Mouse (Mus musculus): Measurements from ENCODE around the gene Gm11032. TPM values are rescaled to one million over a fixed set of nuclear protein-coding genes. Genes with fewer than 3 reads are reported as not detected.

Gene Gm11032
- total and polyA plus RNA-seq, 3 experiments: not detected

DNA sequence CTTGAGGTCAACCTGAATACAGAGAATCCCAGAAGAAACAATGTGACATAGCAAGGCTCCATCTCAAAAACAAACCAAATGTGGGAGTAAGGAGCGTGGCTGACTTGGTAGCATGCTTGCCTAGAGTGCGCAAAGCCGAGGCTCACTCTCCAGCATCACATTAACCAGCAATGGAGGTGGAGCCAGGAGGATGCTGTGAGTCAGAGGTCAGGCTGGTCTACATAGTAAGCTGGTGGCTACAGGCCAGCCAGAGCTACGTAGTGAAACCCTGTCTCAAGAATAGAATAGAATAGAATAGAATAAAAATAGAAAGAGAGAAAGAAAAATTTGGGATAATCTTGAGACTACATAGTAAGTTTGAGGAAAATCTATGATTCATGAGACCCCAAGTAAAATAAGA lies 2.0 kb downstream of the Gm11032 start:
- ATAC-seq (ENCODE audit: extremely low read depth, insufficient number of reproducible peaks, low FRiP score, poor library complexity, severe bottlenecking) (no peak), DNase-seq (ENCODE audit: low spot score) (no peak)
- no peak overlapping the region for H3K4me3 ChIP-seq (ENCODE audit: low read depth, low read length)
- peaks cover 43% of the 10 kb centered on the region for H3K27me3 ChIP-seq (ENCODE audit: insufficient read depth, low read length)
- no peaks in the 10 kb centered on the region for H3K9me3 ChIP-seq (replicated peaks)
- no peak for TF ChIP-seq TAL1 (conservative IDR thresholded peaks at IDR 0.05; ENCODE audit: low read depth, low read length)
- TF ChIP-seq POLR2AphosphoS5 (IDR thresholded peaks at IDR 0.05; ENCODE audit: insufficient replicate concordance, low read depth, low read length): no peak
- no peak for TF ChIP-seq GATA1 (IDR thresholded peaks at IDR 0.05; ENCODE audit: borderline replicate concordance, low read length)
- no peak for TF ChIP-seq CTCF (IDR thresholded peaks at IDR 0.05; ENCODE audit: low read depth, low read length)
- H3K4me1 ChIP-seq (ENCODE audit: insufficient read depth, low read depth, low read length): peaks cover 2% of the 10 kb centered on the region; the same call in 1 of the 2 replicates
- no peaks in the 10 kb centered on the region for H3K36me3 ChIP-seq (replicated peaks)

DNA sequence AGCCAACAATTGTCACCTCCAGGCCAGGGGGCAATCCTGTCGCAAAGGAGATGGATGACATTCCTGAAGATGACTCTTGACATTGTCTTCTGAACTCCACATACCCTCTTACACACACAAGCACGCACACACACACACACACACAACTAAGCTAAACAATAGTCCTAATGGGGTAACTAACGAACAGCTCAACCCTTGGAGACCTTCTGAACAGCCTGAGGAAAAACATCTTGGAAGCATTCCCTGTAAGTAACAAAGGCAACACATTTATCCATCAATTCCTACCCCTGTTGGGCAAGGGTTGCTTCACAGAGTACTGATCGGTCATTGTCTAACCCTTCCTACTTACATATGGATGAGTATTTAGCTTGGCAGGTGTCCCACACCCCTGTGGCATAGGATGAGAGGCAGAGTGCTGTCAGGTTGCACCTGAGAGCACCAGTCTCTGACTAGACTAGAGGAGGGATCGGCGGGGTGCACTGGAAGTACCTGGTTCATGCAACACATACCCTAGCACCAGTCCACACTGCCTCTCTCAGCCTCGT lies 2.6 kb downstream of the Gm11032 start:
- DNase-seq (ENCODE audit: low spot score) (no peak), ATAC-seq (ENCODE audit: extremely low read depth, insufficient number of reproducible peaks, low FRiP score, poor library complexity, severe bottlenecking) (no peak)
- H3K4me1 ChIP-seq (ENCODE audit: insufficient read depth, low read depth, low read length): peaks cover 5% of the 10 kb centered on the region; the same call in 1 of the 2 replicates
- no peak overlapping the region for H3K4me3 ChIP-seq (ENCODE audit: low read depth, low read length)
- TF ChIP-seq GATA1 (IDR thresholded peaks at IDR 0.05; ENCODE audit: borderline replicate concordance, low read length) (no peak), POLR2AphosphoS5 (IDR thresholded peaks at IDR 0.05; ENCODE audit: insufficient replicate concordance, low read depth, low read length) (no peak), GATA2 (IDR thresholded peaks at IDR 0.05; ENCODE audit: borderline replicate concordance, low read depth, low read length) (no peak), TAL1 (conservative IDR thresholded peaks at IDR 0.05; ENCODE audit: low read depth, low read length) (no peak), CTCF (IDR thresholded peaks at IDR 0.05; ENCODE audit: low read depth, low read length) (no peak)
- no peaks in the 10 kb centered on the region for H3K9me3 ChIP-seq (replicated peaks)
- no peaks in the 10 kb centered on the region for H3K36me3 ChIP-seq (replicated peaks)
- peaks cover 39% of the 10 kb centered on the region for H3K27me3 ChIP-seq (ENCODE audit: insufficient read depth, low read length)

DNA sequence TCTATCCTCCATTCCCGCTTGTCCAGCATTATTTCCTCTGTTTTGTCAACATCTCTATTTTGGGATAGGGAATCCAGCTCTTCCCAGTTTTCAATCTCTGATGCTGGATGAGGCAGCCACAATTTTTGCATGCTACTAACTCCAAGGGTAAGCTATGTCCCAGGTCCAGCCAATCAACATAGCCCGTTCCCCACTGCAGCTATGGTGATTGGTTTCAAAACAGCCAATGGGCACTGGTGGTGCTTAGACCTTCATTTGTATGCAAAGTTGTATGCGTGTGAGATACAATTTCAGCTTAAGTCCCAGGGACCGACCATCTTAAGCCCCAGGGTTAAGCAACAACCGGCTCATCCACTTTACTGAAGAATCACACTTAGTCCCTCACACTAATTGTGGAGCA lies 3.1 kb downstream of the Gm11032 start:
- H3K4me3 ChIP-seq (ENCODE audit: low read depth, low read length): no peak overlapping the region
- TF ChIP-seq POLR2AphosphoS5 (IDR thresholded peaks at IDR 0.05; ENCODE audit: insufficient replicate concordance, low read depth, low read length) (no peak), GATA2 (IDR thresholded peaks at IDR 0.05; ENCODE audit: borderline replicate concordance, low read depth, low read length) (no peak), CTCF (IDR thresholded peaks at IDR 0.05; ENCODE audit: low read depth, low read length) (no peak), TAL1 (conservative IDR thresholded peaks at IDR 0.05; ENCODE audit: low read depth, low read length) (no peak)
- peaks cover 5% of the 10 kb centered on the region; the same call in 1 of the 2 replicates for H3K4me1 ChIP-seq (ENCODE audit: insufficient read depth, low read depth, low read length)
- ATAC-seq (ENCODE audit: extremely low read depth, insufficient number of reproducible peaks, low FRiP score, poor library complexity, severe bottlenecking): no peak
- H3K9me3 ChIP-seq (replicated peaks): no peaks in the 10 kb centered on the region
- peaks cover 38% of the 10 kb centered on the region for H3K27me3 ChIP-seq (ENCODE audit: insufficient read depth, low read length)
- DNase-seq (ENCODE audit: low spot score): no peak
- no peaks in the 10 kb centered on the region for H3K36me3 ChIP-seq (replicated peaks)

DNA sequence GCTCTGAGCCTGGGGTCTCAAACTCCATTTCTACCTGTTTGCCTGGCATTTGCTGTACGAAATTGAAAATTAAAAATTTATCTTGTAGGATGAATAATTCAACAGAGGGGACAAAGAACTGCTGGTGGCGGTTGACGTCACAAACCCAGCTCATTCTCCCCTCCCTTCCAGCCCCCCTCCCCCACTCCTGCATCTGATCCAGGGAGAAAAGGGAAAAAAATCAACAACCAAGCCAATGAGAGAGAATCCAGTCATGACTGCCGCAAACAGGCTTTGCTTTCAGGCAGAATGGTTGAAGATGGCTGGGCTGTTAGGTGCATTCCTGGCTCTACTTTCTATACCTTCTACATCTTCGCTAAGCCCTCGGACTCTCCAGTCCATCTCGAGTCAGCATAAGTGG lies 6.1 kb downstream of the Gm11032 start:
- Histone ChIP-seq H3K27me3 (ENCODE audit: insufficient read depth, low read length) (peaks cover 37% of the 10 kb centered on the region), H3K4me3 (ENCODE audit: low read depth, low read length) (no peak overlapping the region), H3K9me3 (replicated peaks) (no peaks in the 10 kb centered on the region), H3K36me3 (replicated peaks) (no peaks in the 10 kb centered on the region), H3K4me1 (ENCODE audit: insufficient read depth, low read depth, low read length) (peaks cover 9% of the 10 kb centered on the region; the same call in 1 of the 2 replicates)
- TF ChIP-seq POLR2AphosphoS5 (IDR thresholded peaks at IDR 0.05; ENCODE audit: insufficient replicate concordance, low read depth, low read length) (no peak), CTCF (IDR thresholded peaks at IDR 0.05; ENCODE audit: low read depth, low read length) (no peak), GATA1 (IDR thresholded peaks at IDR 0.05; ENCODE audit: borderline replicate concordance, low read length) (no peak), GATA2 (IDR thresholded peaks at IDR 0.05; ENCODE audit: borderline replicate concordance, low read depth, low read length) (no peak), TAL1 (conservative IDR thresholded peaks at IDR 0.05; ENCODE audit: low read depth, low read length) (no peak)
- DNase-seq (ENCODE audit: low spot score) (no peak), ATAC-seq (ENCODE audit: extremely low read depth, insufficient number of reproducible peaks, low FRiP score, poor library complexity, severe bottlenecking) (no peak)

DNA sequence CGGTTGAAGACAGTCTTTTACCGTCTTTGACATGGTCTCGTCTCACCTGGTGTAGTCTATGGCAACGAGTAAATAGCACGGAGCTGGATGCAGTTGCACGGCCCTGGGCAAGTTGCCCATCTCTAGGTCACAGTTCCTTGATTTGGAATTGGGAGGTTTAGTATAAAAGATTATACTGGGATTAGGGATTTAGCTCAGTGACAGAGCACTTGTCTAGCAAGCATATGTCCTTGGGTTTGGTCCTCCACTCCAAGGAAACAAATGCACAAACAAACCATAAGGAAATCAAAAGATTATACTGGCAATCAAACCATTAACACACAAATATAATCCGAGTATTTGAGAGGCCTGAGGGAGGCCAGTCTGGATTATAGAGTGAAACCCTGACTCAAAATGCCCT lies 7.8 kb downstream of the Gm11032 start:
- ATAC-seq (ENCODE audit: extremely low read depth, insufficient number of reproducible peaks, low FRiP score, poor library complexity, severe bottlenecking): no peak
- peaks cover 9% of the 10 kb centered on the region; the same call in 1 of the 2 replicates for H3K4me1 ChIP-seq (ENCODE audit: insufficient read depth, low read depth, low read length)
- no peaks in the 10 kb centered on the region for H3K36me3 ChIP-seq (replicated peaks)
- H3K9me3 ChIP-seq (replicated peaks): no peaks in the 10 kb centered on the region
- no peak for DNase-seq (ENCODE audit: low spot score)
- TF ChIP-seq POLR2AphosphoS5 (IDR thresholded peaks at IDR 0.05; ENCODE audit: insufficient replicate concordance, low read depth, low read length) (no peak), GATA2 (IDR thresholded peaks at IDR 0.05; ENCODE audit: borderline replicate concordance, low read depth, low read length) (no peak), TAL1 (conservative IDR thresholded peaks at IDR 0.05; ENCODE audit: low read depth, low read length) (no peak), GATA1 (IDR thresholded peaks at IDR 0.05; ENCODE audit: borderline replicate concordance, low read length) (no peak)
- no peak overlapping the region for H3K4me3 ChIP-seq (ENCODE audit: low read depth, low read length)
- H3K27me3 ChIP-seq (ENCODE audit: insufficient read depth, low read length): peaks cover 34% of the 10 kb centered on the region

DNA sequence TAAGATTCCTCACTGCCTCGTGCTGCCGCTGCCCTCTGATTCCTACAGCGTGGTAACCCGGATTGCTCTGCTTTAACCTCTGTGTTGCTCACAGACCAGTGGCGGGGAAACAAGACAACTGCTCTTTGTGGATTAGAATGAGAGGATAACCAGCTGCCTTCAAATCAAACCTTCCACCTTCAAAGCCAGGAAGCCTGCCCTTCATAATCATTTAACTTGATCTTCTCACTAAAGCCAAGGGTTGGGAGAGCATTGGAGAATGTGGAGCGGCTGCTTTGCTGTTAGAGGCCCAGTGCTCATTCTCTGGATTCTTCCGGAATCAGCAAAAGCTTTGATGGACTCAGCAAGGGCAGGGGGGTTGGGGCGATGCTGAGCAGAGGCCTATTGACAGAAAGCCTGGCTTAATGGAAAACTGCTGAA lies 10.0 kb downstream of the Gm11032 start:
- DNase-seq (ENCODE audit: low spot score): no peak
- ATAC-seq (ENCODE audit: extremely low read depth, insufficient number of reproducible peaks, low FRiP score, poor library complexity, severe bottlenecking): no peak
- Histone ChIP-seq H3K27me3 (ENCODE audit: insufficient read depth, low read length) (peaks cover 37% of the 10 kb centered on the region), H3K4me3 (ENCODE audit: low read depth, low read length) (no peak overlapping the region), H3K4me1 (ENCODE audit: insufficient read depth, low read depth, low read length) (peaks cover 16% of the 10 kb centered on the region), H3K9me3 (replicated peaks) (no peaks in the 10 kb centered on the region), H3K36me3 (replicated peaks) (no peaks in the 10 kb centered on the region)
- no peak for TF ChIP-seq TAL1 (conservative IDR thresholded peaks at IDR 0.05; ENCODE audit: low read depth, low read length)
- TF ChIP-seq GATA2 (IDR thresholded peaks at IDR 0.05; ENCODE audit: borderline replicate concordance, low read depth, low read length): no peak
- no peak for TF ChIP-seq POLR2AphosphoS5 (IDR thresholded peaks at IDR 0.05; ENCODE audit: insufficient replicate concordance, low read depth, low read length)
- no peak for TF ChIP-seq CTCF (IDR thresholded peaks at IDR 0.05; ENCODE audit: low read depth, low read length)
- TF ChIP-seq GATA1 (IDR thresholded peaks at IDR 0.05; ENCODE audit: borderline replicate concordance, low read length): no peak
